Mouse (Mus musculus) heart, adult 8-10 months (tissue): ENCODE data around the gene Fads2. TPM values are rescaled to one million over a fixed set of nuclear protein-coding genes. Genes with fewer than 3 reads are reported as not detected.

Experiments
- DNase-seq: peaks from one replicate; pipeline ENCODE4 v3.0.0; 2022; ENCODE audit warnings: low spot score
- total RNA-seq, 4 experiments: library from RNA; stranded (reverse); gene quantifications; 2 replicates each; pipeline ENCODE4 v1.2.4; 2022

The Fads2 gene
- total RNA-seq, 4 experiments from 2014 or later = 4.6 to 6.0 (median 5.1) TPM

- DNase-seq = no peak
These were observed 631 bp upstream of the Fads2 start for GRCm38 (mm10) chr19:10102054-10102700.

DNA sequence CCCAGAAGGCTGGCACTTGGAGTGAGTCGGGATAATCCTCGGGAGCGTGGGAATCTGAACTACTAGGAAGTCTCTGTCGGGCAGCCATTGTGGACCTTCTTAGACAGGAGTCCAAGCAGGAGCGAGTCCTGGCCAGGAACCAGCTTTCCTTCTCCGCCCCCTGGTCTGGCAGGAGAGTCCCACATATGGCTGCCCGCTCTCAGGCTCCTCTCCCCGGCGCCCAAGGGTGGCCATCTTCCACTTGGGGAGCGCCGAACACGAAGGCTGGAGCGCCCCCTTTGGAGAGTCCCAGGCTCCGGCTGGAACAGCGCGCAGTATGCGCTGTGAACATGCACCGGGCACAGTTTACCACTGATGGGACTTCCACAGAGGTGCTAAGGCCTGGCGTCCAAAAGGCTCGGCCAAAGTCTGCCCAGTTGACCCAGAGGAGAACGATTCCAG is 895 bp downstream of the Fads2 start:
- peak; percentile 68 for DNase-seq

DNA sequence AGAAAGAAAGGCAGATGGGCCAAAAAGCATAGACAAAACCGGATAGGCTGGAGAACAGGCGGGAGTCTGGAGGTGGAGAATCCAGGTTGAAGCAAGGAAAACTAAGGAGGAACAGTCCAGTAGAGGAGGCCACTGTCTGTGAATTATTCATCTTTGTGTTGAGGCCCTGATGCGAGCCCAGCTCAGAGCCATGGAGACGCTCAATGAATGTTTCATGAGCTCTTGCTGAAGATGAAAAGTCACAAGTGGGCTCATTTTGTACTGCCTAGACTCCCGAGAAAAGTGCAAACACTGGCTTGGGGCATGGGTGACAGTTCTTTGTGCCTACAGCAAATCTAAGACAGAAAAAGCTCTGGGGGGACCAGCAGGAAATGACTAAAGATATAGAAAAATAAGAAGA is 3.7 kb downstream of the Fads2 start:
- no peak for DNase-seq

DNA sequence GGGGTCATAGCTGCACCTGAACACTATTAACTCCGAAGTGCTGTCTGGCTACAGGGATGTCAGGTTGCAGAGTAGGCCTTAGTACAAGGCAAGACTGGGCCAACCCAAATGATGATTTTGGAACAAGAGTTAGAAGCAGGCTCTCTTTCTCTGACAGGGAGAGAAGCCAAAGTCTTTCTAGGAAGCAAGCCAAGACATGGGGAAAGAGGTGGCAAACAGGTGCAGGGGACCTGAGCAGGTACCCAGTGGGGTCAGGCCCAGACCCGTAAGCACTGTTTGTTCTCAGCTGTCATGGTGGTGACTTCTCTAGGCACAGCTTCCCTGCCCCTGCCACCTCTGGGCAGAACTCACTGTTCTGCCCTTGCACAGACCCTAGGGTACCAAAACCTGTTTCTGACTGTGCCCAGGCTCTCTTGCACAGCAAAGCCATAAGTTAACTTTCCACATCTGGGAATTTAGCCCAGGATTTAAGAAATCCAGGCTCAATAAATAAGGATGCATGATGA is 5.1 kb downstream of the Fads2 start:
- DNase-seq = no peak

DNA sequence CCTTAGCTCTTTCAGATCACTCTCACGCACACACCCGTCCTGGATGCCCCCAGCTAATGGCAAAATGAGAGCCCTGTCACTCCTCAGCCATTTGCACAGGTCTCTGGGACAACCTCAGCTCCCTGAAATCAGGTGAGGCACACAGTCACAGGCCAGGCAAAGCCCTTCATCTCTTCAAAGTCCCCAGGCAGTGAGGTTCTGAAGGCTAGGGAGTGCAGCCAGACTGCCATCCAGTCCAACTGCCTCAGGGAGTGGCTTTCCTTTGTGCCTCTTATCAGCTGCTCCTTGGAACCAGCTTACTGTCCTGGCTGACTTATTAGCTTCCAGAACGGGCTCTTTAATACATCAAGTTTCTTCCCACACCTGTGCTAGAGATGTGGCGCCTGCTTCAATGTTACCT is 6.9 kb downstream of the Fads2 start:
- DNase-seq = no peak

GRCm38 (mm10) chr19:10093829-10094228 is 7.7 kb downstream of the Fads2 start:
- DNase-seq = no peak

DNA sequence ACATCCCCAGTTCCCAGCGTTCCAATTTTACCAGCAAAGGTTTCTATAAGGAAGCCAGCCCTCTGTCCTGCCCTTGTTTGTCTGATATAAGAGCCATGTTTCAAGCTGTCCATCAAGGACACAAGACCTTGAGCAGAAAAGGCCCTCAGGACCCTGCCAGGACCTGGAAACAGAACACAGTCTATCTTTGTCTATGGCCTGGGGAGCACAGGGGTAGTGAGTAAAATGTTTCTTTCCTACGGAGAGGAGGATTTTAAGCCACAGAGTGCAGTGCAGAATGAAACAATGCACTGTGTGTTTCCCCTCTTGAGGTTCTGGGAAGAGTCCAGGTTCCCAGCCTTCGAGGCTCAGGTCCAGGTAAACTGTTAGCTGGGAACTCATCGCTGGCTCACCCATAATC is 14.6 kb downstream of the Fads2 start:
- DNase-seq = no peak

DNA sequence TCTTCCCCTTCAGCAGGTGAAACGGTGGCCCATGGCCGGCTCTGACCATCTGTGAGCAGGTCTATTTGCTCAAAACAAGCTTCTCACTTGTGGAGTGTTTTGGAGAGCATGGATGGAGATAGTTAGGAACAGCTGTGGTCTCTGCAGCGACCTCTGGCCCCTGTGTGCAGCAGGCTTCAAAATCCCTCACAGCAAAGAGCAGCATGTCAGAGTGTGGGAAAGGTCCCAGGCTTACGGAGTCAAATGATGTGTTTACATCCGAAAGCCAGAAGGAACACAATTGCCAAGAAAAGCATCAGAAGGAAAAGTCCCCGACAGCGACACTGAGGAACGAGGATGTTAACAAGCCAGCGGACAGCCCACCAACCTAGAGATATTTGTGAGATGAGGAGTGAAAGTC is 16.1 kb downstream of the Fads2 start:
- DNase-seq = no peak

DNA sequence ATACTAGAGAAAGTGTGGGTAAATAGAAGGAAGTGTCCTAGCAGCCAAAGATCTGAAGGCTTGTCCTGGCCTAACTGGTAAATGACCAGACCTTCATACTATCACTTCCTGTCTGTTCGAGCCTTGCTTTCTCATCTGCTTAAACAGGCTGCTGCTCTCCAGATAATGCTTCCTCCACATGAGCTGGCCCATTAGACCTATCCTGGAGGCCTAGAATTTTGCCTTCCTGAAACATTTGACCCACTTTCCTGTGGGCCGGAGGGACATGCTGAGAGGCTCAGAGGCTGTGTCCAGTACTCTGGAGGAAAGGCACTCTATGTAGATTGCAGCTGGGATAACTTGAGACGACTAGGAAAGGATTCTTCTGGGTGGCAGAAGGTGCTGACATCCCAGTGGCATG is 19.4 kb downstream of the Fads2 start:
- DNase-seq = peak; percentile 46

DNA sequence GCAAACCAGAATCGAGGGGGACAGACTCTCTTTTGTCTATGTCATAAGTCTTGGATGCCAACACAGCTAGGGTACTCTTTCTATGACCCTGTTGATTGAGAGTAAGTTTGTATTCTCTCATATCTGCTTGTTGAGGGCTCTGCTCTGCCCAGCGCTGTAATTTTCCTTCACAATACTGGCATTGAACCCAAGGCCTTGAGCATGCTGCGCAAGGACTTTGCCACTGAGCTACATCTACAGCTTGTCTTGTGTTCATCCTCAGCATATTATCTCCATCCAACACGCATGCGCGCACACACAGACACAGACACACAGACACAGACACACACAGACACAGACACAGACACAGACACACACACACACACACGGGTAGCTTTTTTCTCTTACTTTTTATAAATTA is 21.2 kb downstream of the Fads2 start:
- DNase-seq = no peak

DNA sequence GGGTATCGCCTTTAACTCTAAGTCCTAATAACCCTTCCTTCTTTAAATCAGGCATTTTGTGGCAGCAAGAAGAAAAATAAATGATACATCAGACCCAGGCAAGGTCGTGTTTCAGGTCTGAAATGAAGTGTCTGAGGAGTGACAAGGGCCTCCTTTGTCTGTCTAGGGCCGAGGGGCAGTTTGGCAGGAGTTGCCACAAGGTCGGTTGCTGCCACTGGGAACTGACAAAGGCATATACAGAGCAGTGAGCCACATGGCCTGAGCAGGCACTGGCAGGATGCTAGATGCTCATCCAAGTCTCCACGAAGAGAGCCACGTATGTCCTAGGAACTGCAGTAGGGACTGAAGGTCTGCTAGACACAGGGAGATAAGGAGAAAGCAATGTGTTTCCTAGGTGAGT is 23.2 kb downstream of the Fads2 start:
- DNase-seq = no peak

GRCm38 (mm10) chr19:10073145-10073544 is 28.4 kb downstream of the Fads2 start:
- no peak for DNase-seq

DNA sequence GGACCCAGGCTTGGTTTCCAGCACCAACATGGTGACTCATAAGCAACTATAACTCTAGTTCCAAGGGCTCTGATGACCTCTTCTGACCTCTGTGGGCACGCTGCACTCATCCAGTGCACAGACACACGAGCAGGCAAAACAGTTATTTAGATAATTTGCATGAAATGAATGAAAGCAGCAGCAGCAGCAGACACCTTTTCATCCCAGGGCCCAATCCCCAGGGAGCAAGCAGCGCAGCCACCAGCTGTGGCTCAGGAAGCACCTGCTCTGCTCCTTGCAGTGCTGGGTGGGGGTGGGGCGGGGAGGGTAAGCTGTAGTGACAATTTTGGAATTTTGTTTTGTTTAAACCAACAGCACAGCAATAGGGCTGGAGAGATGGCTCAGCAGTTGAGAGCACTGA is 29.7 kb downstream of the Fads2 start:
- DNase-seq = no peak

DNA sequence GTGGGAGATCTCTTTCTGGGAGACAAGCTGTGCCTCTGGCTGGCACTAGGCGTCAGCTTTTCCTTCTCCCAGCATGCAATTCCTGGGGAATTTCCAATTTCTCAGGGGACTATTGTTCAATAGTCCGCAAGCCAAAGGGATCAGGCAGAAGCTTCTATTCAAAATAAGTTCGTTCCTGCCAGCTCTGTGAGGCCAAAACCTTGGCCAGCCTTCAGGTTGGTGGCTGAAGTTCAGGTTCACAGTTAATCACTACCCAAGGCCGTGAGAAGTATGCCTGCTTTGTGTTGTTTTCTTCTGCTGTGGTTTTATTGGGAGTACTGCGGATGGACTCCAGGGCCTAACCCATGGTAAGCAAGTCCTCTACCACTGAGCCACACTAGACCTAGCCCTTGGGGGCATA is 30.4 kb downstream of the Fads2 start:
- DNase-seq = no peak

GRCm38 (mm10) chr19:10070186-10070980 is 31.2 kb downstream of the Fads2 start:
- no peak for DNase-seq

- DNase-seq = no peak
These were observed 33.8 kb downstream of the Fads2 start for GRCm38 (mm10) chr19:10067701-10068100.

GRCm38 (mm10) chr19:10066502-10066901 is 35.0 kb downstream of the Fads2 start:
- no peak for DNase-seq

DNA sequence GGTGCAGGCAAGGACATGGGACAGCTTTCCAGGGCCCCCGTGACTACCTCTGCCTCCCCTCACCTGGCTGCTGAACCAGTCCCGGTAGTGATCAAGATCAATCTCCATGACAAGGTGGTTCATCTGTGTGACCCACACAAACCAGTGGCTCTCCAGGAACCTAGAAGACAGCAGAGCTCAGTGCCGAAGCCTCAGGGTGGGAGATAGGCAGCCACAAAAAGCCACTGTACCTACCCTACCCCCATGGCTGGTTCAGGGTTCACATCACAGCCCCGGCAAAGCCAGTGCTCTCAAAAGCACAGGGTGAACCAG is 35.4 kb downstream of the Fads2 start:
- DNase-seq = no peak

- DNase-seq = no peak
These were observed 35.9 kb downstream of the Fads2 start for GRCm38 (mm10) chr19:10065465-10066188.

DNA sequence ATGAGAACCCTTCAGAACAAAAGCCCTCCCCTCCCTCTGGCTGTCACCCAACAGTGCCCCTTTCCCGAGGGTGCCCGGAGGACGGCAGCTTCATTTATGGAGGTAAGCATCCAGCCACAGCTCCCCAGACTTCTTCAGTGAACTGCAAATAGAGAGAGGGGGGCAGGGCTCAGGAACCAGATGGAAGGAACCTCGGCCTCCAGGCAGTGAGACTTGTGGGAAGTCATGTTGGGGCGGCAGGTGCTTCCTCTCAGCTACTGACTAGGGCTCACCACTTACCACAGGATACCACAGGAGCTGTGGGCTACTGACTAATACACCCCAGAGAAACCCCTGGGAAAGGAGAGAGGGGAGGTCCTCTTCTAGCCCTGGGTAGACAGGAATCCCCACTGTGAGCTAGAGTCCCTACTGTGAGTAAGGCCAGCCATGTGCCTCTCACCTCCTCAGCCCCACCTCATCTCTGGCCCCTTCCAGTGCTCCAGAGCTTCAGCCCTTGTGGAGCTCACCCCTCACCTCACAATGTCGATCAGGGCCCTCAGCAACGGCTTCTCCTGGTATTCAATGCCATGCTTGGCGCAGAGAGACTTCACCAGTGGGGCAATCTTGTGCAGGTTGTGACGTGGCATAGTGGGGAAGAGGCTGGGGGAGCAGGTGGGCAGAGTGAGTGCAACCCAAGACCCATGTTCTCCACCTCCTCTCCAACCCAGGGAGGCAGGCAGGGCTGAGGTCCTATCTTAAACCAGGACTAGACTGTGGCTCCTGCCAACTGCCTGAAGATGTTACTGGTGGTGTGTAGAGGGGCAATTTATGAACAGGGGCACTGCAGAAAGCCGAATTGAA is 37.2 kb downstream of the Fads2 start:
- no peak for DNase-seq

DNA sequence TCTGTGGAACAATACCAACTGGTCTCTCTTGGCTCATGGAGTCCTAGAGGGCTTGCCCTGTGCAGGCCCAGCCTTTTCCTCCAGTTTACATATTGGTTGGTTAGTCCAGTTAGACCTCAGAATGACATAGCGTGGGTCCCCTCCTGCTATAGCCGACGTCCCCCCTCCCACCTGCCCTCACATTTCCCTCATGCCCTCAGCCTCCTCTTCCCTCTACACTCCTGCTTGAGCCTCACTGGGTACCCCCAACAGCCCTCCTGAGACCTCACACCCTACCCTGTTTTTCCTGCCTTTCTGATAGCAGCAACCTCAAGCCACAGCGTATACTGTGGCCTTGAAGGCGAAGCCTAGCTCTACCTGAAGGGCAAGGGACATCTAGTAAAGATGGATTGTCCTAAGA is 38.7 kb downstream of the Fads2 start:
- no peak for DNase-seq

DNA sequence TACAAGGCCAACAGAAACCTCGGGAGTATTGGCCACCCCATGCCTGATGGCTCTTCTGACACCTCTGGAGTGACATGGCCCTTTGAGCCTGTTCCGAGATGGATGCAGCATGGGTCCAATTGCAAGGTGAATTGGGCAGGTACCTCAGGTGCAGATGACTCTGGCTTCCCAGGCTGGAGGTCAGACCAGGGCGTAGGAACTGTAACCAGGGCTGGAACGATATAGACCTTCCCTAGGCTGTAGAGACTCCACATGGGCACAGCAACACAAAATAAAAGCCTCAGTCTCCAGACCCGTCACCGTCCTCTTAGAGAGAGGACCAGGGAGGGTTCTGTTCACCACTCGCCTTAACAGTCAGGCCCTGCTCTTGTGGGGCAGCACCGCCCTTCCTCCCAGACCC is 39.3 kb downstream of the Fads2 start:
- no peak for DNase-seq
